Mouse (Mus musculus) T-helper 1 cell (primary cell): Measurements from ENCODE around the gene Bpifb1.
"Not testable (repeated sequence)": the region's sequence is repeated elsewhere in the genome, so short reads cannot be mapped to it uniquely, and the experiment has no call there.

Experiments
- in situ Hi-C: fragments of 300-600 bp; cut with MboI, MseI; formaldehyde crosslinking; loops from one replicate; pipeline ENCODE4 v1.15.1; 2025; ENCODE audit warnings: high pct_unique_total_duplicates

The Bpifb1 gene

GRCm38 (mm10) chr2:154190546-154191258, at the start of gene Bpifb1:
Gene Bpifb1, plus strand, starts transcription at chr2:154190818.
- in situ Hi-C loops: no loop called here

- in situ Hi-C loops: no loop called here
Observed at GRCm38 (mm10) chr2:154142580-154142979, 48.0 kb upstream of the Bpifb1 start, which contains the start of gene Bpifa1. Gene Bpifa1, plus strand, starts transcription at chr2:154142880.

- in situ Hi-C loops: no loop called here
Observed at GRCm38 (mm10) chr2:154143735-154144134, 46.9 kb upstream of the Bpifb1 start.

GRCm38 (mm10) chr2:154147496-154147895, 43.1 kb upstream of the Bpifb1 start:
- in situ Hi-C loops: no loop called here

- in situ Hi-C loops: no loop called here
Observed at GRCm38 (mm10) chr2:154158433-154158832, 32.2 kb upstream of the Bpifb1 start.

- in situ Hi-C loops: no loop called here
Observed at GRCm38 (mm10) chr2:154162307-154162706, 28.3 kb upstream of the Bpifb1 start, which contains the start of gene Bpifa5. Gene Bpifa5, plus strand, starts transcription at chr2:154162607.

- in situ Hi-C loops: no loop called here
Observed at GRCm38 (mm10) chr2:154163306-154163705, 27.3 kb upstream of the Bpifb1 start.

- in situ Hi-C loops: no loop called here
Observed at GRCm38 (mm10) chr2:154169172-154169571, 21.4 kb upstream of the Bpifb1 start.

GRCm38 (mm10) chr2:154171621-154172020, 19.0 kb upstream of the Bpifb1 start:
- in situ Hi-C loops: no loop called here

- in situ Hi-C loops: no loop called here
Observed at GRCm38 (mm10) chr2:154173313-154173712, 17.3 kb upstream of the Bpifb1 start.

- in situ Hi-C loops: not testable (repeated sequence)
Observed at GRCm38 (mm10) chr2:154181900-154182299, 8.7 kb upstream of the Bpifb1 start.

GRCm38 (mm10) chr2:154183061-154183460, 7.6 kb upstream of the Bpifb1 start:
- in situ Hi-C loops: not testable (repeated sequence)

- in situ Hi-C loops: no loop called here
Observed at GRCm38 (mm10) chr2:154185319-154185718, 5.3 kb upstream of the Bpifb1 start.

- in situ Hi-C loops: no loop called here
Observed at GRCm38 (mm10) chr2:154185748-154186147, 4.9 kb upstream of the Bpifb1 start.

GRCm38 (mm10) chr2:154187468-154187867, 3.1 kb upstream of the Bpifb1 start:
- in situ Hi-C loops: no loop called here

- in situ Hi-C loops: no loop called here
Observed at GRCm38 (mm10) chr2:154189877-154190434, 662 bp upstream of the Bpifb1 start.

GRCm38 (mm10) chr2:154192141-154192540, 1.5 kb downstream of the Bpifb1 start:
- in situ Hi-C loops: no loop called here

GRCm38 (mm10) chr2:154193071-154193470, 2.5 kb downstream of the Bpifb1 start:
- in situ Hi-C loops: no loop called here

GRCm38 (mm10) chr2:154193994-154194504, 3.4 kb downstream of the Bpifb1 start:
- in situ Hi-C loops: no loop called here

GRCm38 (mm10) chr2:154197036-154197435, 6.4 kb downstream of the Bpifb1 start:
- in situ Hi-C loops: no loop called here

GRCm38 (mm10) chr2:154204630-154205029, 14.0 kb downstream of the Bpifb1 start:
- in situ Hi-C loops: no loop called here

GRCm38 (mm10) chr2:154206908-154207307, 16.3 kb downstream of the Bpifb1 start:
- in situ Hi-C loops: no loop called here

GRCm38 (mm10) chr2:154209112-154209511, 18.5 kb downstream of the Bpifb1 start:
- in situ Hi-C loops: no loop called here
